Mouse (Mus musculus) gastrocnemius, postnatal 10 days (tissue): Measurements from ENCODE around the gene Aox4. TPM values are rescaled to one million over a fixed set of nuclear protein-coding genes. Genes with fewer than 3 reads are reported as not detected.

Experiments used
- DNase-seq: peaks from one replicate; pipeline ENCODE4 v3.0.0; 2021; ENCODE audit warnings: mixed read lengths
- long read RNA-seq, 2 experiments: library from polyadenylated mRNA; stranded (forward); transcript quantifications; one replicate each; pipeline ENCODE4 v2.0.0; 2021
- total RNA-seq, 2 experiments: library from RNA; stranded (reverse); gene quantifications; 2 replicates each; pipeline ENCODE4 v1.2.3; 2021

Aox4 gene
- 1 to 10 TPM in 1 of 2 experiments, under 1 TPM in 1; 0.26 to 1.4 TPM for total RNA-seq
- long read RNA-seq, experiment 1, partial matches to known transcripts: 3 of 3 reads
- long read RNA-seq, experiment 1, other reads (novel, unspliced or antisense): 0 of 3 reads
- long read RNA-seq, experiment 2: 0 reads

DNA sequence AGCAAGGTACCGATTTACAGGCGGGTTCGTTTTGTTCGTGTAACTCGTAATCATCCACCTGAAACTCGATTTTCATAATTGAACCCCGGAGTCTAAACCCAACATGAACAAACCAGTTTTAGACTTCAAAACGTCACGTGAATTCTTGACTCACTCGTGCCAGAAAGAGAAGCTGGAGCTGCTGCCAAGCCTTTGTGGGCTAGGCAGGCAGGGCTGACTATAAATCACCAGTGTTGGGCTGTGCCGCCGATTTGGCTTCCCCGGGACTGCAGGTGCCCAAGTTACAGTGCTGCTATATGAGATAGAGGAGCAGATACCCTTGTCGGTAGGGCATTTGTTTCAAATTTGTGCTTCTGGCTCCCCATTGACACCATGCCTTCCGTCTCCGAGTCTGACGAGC is at the start of gene Aox4:
Gene Aox4, plus strand, starts transcription at position 195 of the 400 bp plus-strand sequence.
- DNase-seq: no peak

DNA sequence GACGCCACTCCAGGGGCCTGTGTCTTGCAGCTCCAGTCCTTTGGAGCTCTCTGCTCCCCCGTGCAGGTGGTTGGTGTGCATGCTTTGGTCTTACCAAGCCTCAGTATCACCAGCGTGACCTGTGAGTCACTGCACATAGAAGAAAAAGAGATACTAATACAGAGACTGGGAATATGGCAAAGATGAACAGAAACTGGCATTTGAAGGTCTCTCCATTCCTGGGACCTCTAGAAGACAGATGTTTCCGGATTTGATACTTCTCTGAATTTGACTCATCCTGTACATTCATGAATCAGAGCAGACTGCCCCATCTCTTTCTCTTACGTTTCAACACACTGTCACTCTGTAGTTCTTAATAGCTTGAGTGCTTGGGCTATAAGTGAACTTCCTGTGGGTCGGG is 40.3 kb upstream of the Aox4 start:
- no peak for DNase-seq

DNA sequence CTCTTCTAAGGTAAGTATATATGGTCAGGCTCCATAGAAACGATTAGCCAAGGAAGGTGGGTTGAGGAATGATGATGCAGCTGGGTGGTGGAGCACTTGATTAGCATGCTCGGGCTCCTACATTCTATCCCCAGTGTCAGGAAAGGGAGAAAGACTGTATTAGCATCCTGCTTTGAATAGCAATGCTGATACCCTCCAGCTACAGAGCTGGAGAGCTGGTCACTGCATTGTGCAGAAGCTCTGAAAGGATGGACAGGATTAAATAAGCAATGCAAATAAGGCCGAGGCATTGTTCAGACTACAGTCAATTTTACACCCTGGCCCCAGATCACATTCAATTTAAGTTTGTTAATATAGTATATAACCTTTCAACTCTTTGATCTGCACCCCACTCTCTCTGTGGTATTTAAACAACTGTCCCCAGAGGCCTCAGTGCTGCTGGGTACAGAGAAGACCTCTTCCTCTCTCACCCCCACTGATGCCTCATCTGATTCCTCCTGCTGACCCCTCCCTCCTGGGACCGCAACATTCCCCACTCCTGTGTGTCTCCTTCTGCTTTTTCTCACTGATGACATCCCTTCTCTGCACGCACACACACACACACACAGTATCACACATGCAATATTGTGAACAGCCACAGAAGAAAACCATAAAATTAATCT is 21.6 kb upstream of the Aox4 start:
- no peak for DNase-seq

DNA sequence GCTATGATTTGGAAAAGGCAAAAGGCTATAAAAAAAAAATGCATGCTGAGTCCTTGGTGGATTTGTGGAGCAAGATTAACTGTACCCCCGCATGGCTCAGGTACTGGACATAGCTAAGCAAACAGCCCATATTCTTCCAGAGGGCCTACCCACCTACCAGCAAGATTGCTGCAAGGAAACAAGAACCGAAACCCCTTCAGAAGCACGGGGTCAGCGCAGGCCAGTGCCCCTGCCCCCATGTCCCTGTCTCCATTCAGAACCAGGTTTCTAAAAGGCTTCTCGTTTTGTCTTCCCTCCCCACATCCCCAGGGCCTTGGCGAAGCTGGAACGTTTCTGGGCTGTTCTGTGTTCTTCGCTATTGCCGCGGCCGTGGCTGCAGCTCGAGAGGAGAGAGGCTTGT is 15.9 kb upstream of the Aox4 start:
- no peak for DNase-seq

DNA sequence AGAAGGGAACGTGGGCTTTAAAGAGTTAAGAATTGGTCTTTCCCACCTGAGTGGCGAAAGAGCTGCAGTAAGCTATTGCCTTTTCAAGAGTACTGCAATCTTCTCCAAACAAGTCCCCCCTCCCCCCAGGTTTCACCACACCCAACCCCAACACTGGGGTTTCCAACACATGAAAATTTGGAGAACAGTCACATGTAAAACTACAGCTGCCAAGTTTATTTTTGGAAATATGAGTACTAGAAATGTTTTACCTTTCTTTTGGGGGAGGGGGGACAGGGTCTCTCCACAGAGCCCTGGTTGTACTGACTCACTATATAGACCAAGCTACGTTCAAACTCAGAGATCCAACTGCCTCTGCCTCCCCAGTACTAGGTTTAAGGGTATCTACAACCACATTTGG is 15.2 kb upstream of the Aox4 start:
- no peak for DNase-seq

- no peak for DNase-seq
Observed at GRCm38 (mm10) chr1:58195541-58195940, 14.7 kb upstream of the Aox4 start.

- DNase-seq: no peak
Observed at GRCm38 (mm10) chr1:58197023-58197422, 13.2 kb upstream of the Aox4 start.

DNA sequence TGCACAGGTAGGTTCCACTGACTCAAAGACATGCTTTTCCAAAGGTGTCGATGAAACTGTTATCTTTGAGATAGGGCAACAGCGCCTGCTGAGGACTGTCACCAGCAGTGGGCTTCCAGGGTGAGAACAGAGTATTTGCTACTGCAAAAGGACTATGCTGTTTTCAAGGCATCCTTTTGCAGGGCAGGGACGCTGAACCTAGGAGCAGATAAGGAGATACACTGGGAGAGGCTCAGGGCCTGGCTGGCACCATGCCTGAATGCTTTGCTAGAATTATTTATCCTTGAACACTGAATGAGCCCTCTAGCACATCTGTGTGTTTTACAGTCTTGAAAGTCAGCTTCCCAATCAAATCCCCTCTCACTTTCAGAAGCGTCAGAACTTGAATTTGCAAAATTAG is 11.8 kb upstream of the Aox4 start:
- no peak for DNase-seq

- no peak for DNase-seq
Observed at GRCm38 (mm10) chr1:58212805-58213204, 2.6 kb downstream of the Aox4 start.

GRCm38 (mm10) chr1:58213838-58214237 is 3.6 kb downstream of the Aox4 start:
- no peak for DNase-seq

DNA sequence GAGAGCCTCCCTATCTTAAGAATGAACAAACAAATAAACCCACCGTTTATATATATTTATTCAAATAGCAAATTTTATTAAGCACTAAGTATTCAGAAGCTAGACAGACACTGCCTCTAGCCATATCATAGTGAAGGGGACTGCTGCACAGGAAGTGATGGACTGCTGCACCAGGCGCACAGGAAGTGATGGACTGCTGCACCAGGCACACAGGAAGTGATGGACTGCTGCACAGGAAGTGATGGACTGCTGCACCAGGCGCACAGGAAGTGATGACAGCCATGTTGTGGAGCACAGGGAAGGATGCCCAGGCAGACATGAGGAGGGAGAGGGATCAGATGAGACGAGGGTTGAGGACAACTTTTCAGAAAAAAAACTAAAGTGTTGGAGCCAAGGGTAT is 5.2 kb downstream of the Aox4 start:
- no peak for DNase-seq

- no peak for DNase-seq
Observed at GRCm38 (mm10) chr1:58215956-58216532, 5.8 kb downstream of the Aox4 start.

GRCm38 (mm10) chr1:58221070-58221469 is 10.9 kb downstream of the Aox4 start:
- no peak for DNase-seq

GRCm38 (mm10) chr1:58221879-58222278 is 11.7 kb downstream of the Aox4 start:
- DNase-seq: no peak

- no peak for DNase-seq
Observed at GRCm38 (mm10) chr1:58228086-58228485, 17.9 kb downstream of the Aox4 start.

GRCm38 (mm10) chr1:58228916-58229315 is 18.7 kb downstream of the Aox4 start:
- DNase-seq: no peak

DNA sequence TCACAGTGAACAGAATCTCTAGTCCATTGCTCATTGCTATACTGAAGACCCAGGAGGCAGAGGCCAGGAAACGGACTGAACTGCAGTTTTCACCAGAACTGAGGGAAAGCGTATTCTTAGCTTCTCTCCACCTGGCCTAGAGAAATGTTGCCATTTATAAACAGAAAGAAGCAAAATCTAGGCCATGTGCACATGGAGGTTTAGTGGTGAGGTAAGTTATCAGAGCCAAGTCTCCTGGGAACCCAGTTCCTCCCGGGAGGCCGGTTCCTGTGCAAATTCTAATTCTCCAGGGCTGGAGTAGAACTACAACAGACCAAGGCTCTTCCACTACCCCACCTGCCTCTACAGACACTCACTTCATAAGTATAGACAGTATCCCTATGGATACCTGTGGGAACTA is 19.6 kb downstream of the Aox4 start:
- DNase-seq: no peak

DNA sequence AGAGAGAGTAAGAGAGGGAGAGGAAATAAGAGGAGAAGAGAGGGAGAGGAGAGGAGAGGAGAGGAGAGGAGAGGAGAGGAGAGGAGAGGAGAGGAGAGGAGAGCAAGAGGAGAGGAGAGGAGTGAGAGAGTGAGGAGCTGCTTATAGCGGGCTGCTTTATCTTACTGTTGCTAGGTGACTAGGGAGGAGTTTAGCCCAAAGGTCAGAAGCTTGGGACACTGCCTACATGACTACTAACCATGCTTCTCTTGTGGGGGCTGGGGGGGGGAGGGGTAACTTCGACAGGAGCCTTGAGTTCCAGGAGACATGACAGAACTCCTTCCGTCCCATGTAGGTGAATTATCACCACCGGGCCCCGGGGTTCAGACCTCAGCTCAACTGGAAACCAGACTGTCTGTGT is 20.3 kb downstream of the Aox4 start:
- DNase-seq: no peak

DNA sequence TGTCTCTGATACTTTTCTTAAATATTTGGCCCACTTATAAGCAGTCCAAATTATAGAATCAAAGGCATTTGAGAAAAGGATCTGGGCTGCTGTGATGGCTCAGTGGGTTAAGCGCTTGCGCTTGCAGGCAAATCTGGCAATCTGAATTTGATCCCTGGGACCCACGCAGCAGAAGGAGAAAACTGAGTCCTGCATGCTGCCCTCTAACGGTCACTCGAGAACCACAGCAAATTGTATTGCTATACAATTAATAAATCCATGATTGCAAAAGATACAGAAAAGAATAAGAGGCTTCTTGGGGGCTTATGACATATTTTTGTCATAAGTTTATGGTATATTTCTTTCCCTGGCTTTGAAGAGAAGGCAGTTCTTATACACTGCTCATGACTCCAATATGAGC is 25.2 kb downstream of the Aox4 start:
- no peak for DNase-seq

DNA sequence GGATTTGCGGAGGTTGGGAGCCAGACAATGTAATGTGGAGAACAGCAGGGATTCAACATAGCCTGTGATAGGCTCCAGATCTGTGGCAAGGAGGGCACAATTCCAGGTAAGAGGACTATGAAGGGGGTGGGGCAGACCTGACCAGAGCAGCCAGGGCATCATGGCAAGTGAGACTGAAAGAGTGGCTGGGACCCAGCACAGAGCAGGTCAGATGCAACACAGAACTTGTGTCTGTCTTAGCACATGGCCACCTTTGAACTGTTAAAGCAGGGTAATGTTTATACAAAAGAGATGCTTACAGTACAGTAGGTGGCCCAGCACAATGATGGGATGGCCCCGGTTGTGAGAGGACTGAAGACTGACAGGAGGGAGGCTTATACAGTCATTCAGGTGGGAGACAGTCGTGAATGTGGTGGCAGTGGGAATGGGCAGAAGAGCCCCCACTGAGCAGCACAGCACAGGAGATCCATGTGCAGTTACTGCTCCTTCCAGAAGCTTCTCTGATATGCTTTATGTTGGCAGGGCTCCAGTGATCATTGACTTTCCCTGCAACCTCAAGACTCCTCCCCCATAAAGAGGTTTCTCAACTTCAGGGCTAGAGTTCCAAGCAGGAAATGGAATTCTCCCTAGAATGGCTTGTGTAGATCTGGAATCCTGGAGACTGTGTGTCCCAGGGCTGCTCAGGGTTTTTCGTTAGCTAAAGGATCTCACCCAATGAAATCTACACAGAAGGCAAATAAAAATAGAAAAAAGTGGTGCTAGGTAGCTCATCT is 27.5 kb downstream of the Aox4 start:
- no peak for DNase-seq

- no peak for DNase-seq
Observed at GRCm38 (mm10) chr1:58238440-58238839, 28.2 kb downstream of the Aox4 start.

DNA sequence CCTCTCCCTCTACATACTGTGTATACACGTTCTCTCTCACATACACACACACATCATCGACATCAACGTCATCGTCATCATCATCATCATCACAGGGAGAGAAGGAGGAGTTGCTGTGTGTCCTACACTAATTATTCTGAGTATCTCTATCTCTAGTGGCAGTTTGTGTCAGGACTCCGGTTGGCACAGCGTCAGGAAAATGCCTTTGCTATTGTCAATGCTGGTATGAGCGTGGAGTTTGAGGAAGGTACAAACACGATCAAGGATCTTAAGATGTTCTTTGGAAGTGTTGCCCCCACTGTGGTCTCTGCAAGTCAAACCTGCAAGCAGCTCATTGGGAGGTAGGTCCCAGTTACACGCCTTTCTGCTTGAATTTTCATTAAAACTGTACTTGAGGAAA is 28.8 kb downstream of the Aox4 start:
- DNase-seq: no peak

DNA sequence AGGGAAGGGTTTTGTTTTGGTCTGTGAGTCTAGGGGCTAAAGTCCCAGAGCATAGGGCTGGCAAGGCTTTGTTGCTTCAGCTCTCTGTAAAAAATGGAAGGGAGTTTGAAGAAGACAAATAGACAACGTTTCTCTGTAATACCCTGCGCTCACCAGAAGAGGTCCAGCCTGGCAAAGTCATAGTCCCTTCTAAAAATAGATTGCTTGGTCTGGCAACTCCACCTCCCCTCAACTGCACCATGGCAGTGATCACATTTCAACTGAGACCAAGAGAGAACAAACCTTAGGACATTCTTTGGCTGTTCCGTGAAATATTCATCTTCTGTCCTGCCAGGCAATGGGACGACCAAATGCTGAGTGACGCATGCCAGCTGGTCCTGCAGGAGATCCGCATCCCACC is 30.1 kb downstream of the Aox4 start:
- DNase-seq: peak; percentile 11
